In the genomic region with DNA sequence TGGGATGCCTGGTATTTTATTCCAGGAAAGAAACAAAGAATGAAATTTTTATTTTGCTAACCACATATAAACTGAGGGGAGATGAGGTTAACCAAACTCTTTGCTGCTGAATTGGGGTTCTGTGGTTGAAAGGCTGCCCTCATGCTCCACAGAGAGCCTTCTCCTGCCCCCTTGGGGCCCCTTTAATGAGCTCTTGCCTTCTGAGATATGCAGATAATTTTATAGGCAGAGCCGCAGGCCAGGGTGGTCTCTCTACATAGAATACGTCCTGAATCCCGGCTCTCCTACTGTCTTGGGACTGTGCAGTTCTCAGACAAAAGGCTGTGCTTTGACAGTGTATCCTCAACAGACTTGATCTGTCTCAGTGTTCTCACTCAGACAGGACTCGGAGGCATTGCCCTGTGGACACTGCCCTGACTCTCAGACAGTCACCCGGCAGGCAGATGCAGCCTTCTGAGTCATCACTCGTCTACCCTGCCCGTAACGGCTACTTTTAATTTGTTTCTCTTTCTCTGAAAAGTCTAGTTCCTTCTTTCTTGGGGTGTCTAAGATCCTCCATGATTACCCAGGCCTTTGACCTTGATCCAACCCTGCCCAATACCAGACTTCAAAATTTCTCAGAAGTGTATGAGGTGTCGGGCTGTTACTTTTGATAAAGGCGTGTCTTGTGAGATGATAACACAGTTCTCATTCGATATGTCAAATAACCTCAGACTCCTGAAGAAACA, we compare ENCODE assay signal across 18 mouse cellular contexts. TPM values are rescaled to one million over a fixed set of nuclear protein-coding genes. Genes with fewer than 3 reads are reported as not detected.
A peak's percentile ranks its signal among the peaks of the same experiment; 100 is the strongest.
DNase-seq lines count a peak whose midpoint lies in the region; ATAC-seq and TF ChIP-seq lines count a peak whose summit lies in the region.
"Had no signal": no experiment of that assay in that cellular context is flagged by ENCODE, and none has a peak within 500 bp of the region (broad histone marks: within the 10 kb centered on the region; RNA-seq: fewer than 3 reads in every experiment).

No protein-coding gene starts in this region.

- H3K36me3 ChIP-seq in heart, embryonic 15.5 days, result no peaks in the 10 kb centered on the region
- H3K36me3 ChIP-seq in heart, embryonic 12.5 days, result no peaks in the 10 kb centered on the region
- H3K36me3 ChIP-seq in liver, embryonic 14.5 days (replicated peaks; ENCODE audit: control insufficient read depth, insufficient read depth, low read depth), result no peaks in the 10 kb centered on the region
- H3K36me3 ChIP-seq in thymus, adult 2 months (ENCODE audit: control insufficient read depth, insufficient read depth, low read length), result peaks cover 12% of the 10 kb centered on the region
- H3K36me3 ChIP-seq: heart, embryonic 13.5 days; hindbrain, embryonic 10.5 days had no signal

- peak; percentile 56 for TF ChIP-seq EP300 in liver, embryonic 14.5 days (IDR thresholded peaks at IDR 0.05; ENCODE audit: low read depth)

- WGBS in heart, embryonic 15.5 days, result 62% methylated on average over 11 of the region's 11 CpGs
- WGBS in heart, embryonic 12.5 days, result 58% methylated on average over 11 of the region's 11 CpGs
- 28% methylated on average over 11 of the region's 11 CpGs for WGBS in liver, embryonic 14.5 days (ENCODE audit: insufficient replicate concordance)
- 74% methylated on average over 11 of the region's 11 CpGs for WGBS in thymus, adult 2 months

- peaks cover 5% of the 10 kb centered on the region; the same call in 1 of the 2 replicates for H3K4me1 ChIP-seq in heart, embryonic 15.5 days (replicated peaks)
- peaks cover 13% of the 10 kb centered on the region; the same call in 1 of the 2 replicates for H3K4me1 ChIP-seq in heart, embryonic 12.5 days (replicated peaks)
- peaks cover 21 to 28% of the 10 kb centered on the region in 2 experiments for H3K4me1 ChIP-seq in liver, embryonic 14.5 days (replicated peaks; ENCODE audit: control insufficient read depth in 2 of 2, insufficient read depth in 2 of 2, low read length in 1 of 2)
- H3K4me1 ChIP-seq in thymus, adult 2 months (replicated peaks; ENCODE audit: control insufficient read depth, insufficient read depth, low read length), result no peaks in the 10 kb centered on the region
- H3K4me1 ChIP-seq: megakaryocyte, embryonic 14.5 days had no signal

- H3K27ac ChIP-seq in heart, embryonic 15.5 days, result no peak overlapping the region
- no peak overlapping the region for H3K27ac ChIP-seq in heart, embryonic 12.5 days (ENCODE audit: poor library complexity, severe bottlenecking)
- H3K27ac ChIP-seq in liver, embryonic 14.5 days, result peak overlapping the region; percentile 51
- no peak overlapping the region for H3K27ac ChIP-seq in thymus, adult 2 months (ENCODE audit: control insufficient read depth, insufficient read depth, low read length)
- H3K27ac ChIP-seq: heart, embryonic 13.5 days; hindbrain, embryonic 10.5 days had no signal

- H3K9me3 ChIP-seq in heart, embryonic 15.5 days (replicated peaks), result no peaks in the 10 kb centered on the region; the same call in 1 of the 2 replicates
- H3K9me3 ChIP-seq in heart, embryonic 12.5 days (replicated peaks), result peaks cover 4% of the 10 kb centered on the region
- no peaks in the 10 kb centered on the region for H3K9me3 ChIP-seq in liver, embryonic 14.5 days (ENCODE audit: control insufficient read depth, low read length)

- peak; percentile 75 for DNase-seq in c-Kit-positive CD71-positive TER-119-negative erythroid progenitor cells, embryonic 14.5 days (ENCODE audit: low read depth)
- peak; percentile 52 to 67 (median 62) for DNase-seq in liver, embryonic 14.5 days (ENCODE audit: low read depth in 3 of 3, low spot score in 3 of 3)
- peak; percentile 26 for DNase-seq in retina, postnatal 1 day
- DNase-seq in thymus, adult 2 months, result no peak
- no peak for DNase-seq in cerebellum, adult 9-10 months
- no peak for DNase-seq in kidney, adult 11 months
- DNase-seq: embryo, embryonic 11 days; gastrocnemius, postnatal 25 days; kidney, postnatal 10 days; layer of hippocampus, adult 9-11 months; lung, adult 18-20 months; right cerebral cortex, postnatal 25 days had no signal

- no peak for TF ChIP-seq POLR2A in thymus, adult 2 months (IDR thresholded peaks at IDR 0.05; ENCODE audit: control insufficient read depth, extremely low read depth, insufficient read depth, low read length, poor library complexity)

- ATAC-seq in heart, embryonic 15.5 days (replicated peaks; ENCODE audit: insufficient number of reproducible peaks, insufficient read depth, low FRiP score, low read depth), result 0 out of 2 replicates have a peak, but pooled peaks have one; percentile 18
- no peak for ATAC-seq in heart, embryonic 12.5 days (ENCODE audit: insufficient number of reproducible peaks, low FRiP score)
- ATAC-seq in liver, embryonic 14.5 days (ENCODE audit: insufficient read depth), result peak; percentile 93
- ATAC-seq: intestine, embryonic 16.5 days had no signal

- no peak overlapping the region for H3K4me3 ChIP-seq in heart, embryonic 15.5 days
- no peak overlapping the region for H3K4me3 ChIP-seq in heart, embryonic 12.5 days
- peak overlapping the region; percentile 8 to 14; a peak in 2 of 4 replicates for H3K4me3 ChIP-seq in liver, embryonic 14.5 days (ENCODE audit: insufficient read depth in 1 of 2, low read depth in 2 of 2, low read length in 2 of 2)
- H3K4me3 ChIP-seq in thymus, adult 2 months (ENCODE audit: control insufficient read depth, insufficient read depth, low read length), result no peak overlapping the region
- H3K4me3 ChIP-seq: heart, embryonic 13.5 days; hindbrain, embryonic 10.5 days; megakaryocyte, embryonic 14.5 days had no signal

- H3K9ac ChIP-seq in heart, embryonic 15.5 days, result no peak overlapping the region
- H3K9ac ChIP-seq in heart, embryonic 12.5 days, result no peak overlapping the region
- peak overlapping the region; percentile 31 for H3K9ac ChIP-seq in liver, embryonic 14.5 days (replicated peaks)
- H3K9ac ChIP-seq: heart, embryonic 13.5 days had no signal

- H3K27me3 ChIP-seq in heart, embryonic 15.5 days, result no peaks in the 10 kb centered on the region
- no peaks in the 10 kb centered on the region for H3K27me3 ChIP-seq in heart, embryonic 12.5 days (replicated peaks)
- H3K27me3 ChIP-seq in liver, embryonic 14.5 days (ENCODE audit: control insufficient read depth, insufficient read depth, low read length), result no peaks in the 10 kb centered on the region
- H3K27me3 ChIP-seq in thymus, adult 2 months (ENCODE audit: control insufficient read depth, insufficient read depth, low read length), result no peaks in the 10 kb centered on the region
- H3K27me3 ChIP-seq: heart, embryonic 13.5 days had no signal

- no peak for TF ChIP-seq CTCF in liver, embryonic 14.5 days (IDR thresholded peaks at IDR 0.05; ENCODE audit: low read depth)
- TF ChIP-seq CTCF in thymus, adult 2 months (IDR thresholded peaks at IDR 0.05; ENCODE audit: borderline replicate concordance, control insufficient read depth, extremely low read depth, insufficient read depth, low read length, poor library complexity), result no peak

- no peak overlapping the region for H3K4me2 ChIP-seq in heart, embryonic 15.5 days
- no peak overlapping the region for H3K4me2 ChIP-seq in heart, embryonic 12.5 days
- H3K4me2 ChIP-seq in liver, embryonic 14.5 days (ENCODE audit: low read depth), result peak overlapping the region; percentile 70
- H3K4me2 ChIP-seq: heart, embryonic 13.5 days had no signal

RNA-seq across cellular contexts. Expression of a gene that starts 37.3 kb away (rescaled TPM):
- polyA plus RNA-seq in heart, embryonic 15.5 days (2015; fragmentation: Nextera tagmentation; extraction: Ambion mirVana), result 1.7 and 2.3 TPM in 2 replicates
- polyA plus RNA-seq in heart, embryonic 12.5 days (2016; fragmentation: Nextera tagmentation; extraction: Ambion mirVana), result 0.47 and 0.54 TPM in 2 replicates
- polyA plus RNA-seq in liver, embryonic 14.5 days (2012; rRNA removed), result 0.41 and 0.63 TPM in 2 replicates
- polyA plus RNA-seq in liver, embryonic 14.5 days (2014; fragmentation: Nextera tagmentation; extraction: Ambion mirVana), result 1.2 and 1.3 TPM in 2 replicates
- 12.4 and 14.4 TPM in 2 replicates for polyA plus RNA-seq in thymus, adult 2 months (2012; rRNA removed)

Comparison
In these comparisons a context has a peak if more than half of its experiments do, and no peak if none do; other contexts are left out.
1. H3K4me3 ChIP-seq: peak in liver, embryonic 14.5 days (2 of 2); none in heart, embryonic 15.5 days (single experiment), heart, embryonic 12.5 days (single experiment) and thymus, adult 2 months (single experiment).
2. DNase-seq: peak in c-Kit-positive CD71-positive TER-119-negative erythroid progenitor cells, embryonic 14.5 days (single experiment), liver, embryonic 14.5 days (3 of 3) and retina, postnatal 1 day (single experiment); none in thymus, adult 2 months (single experiment), cerebellum, adult 9-10 months (single experiment) and kidney, adult 11 months (single experiment).